Mouse (Mus musculus) heart, postnatal 4 days (tissue): Measurements from ENCODE around the gene Eda2r. TPM values are rescaled to one million over a fixed set of nuclear protein-coding genes. Genes with fewer than 3 reads are reported as not detected.

Experiments used
- DNase-seq: peaks from one replicate; pipeline ENCODE4 v3.0.0; 2021
- total RNA-seq, 2 experiments: library from RNA; stranded (reverse); gene quantifications; 2 replicates each; pipeline ENCODE4 v1.2.3; 2021

Gene Eda2r
- 1 to 10 TPM; 4.6 to 6.0 TPM for total RNA-seq

- peak; percentile 71 for DNase-seq
Measured at GRCm38 (mm10) chrX:97377065-97377421, at the start of gene Eda2r. Gene Eda2r, minus strand, starts transcription at chrX:97377216.

GRCm38 (mm10) chrX:97397872-97398271 is 20.9 kb upstream of the Eda2r start:
- DNase-seq, result no peak

GRCm38 (mm10) chrX:97378076-97378475 is 1.1 kb upstream of the Eda2r start:
- DNase-seq, result no peak

- DNase-seq, result peak; percentile 74
Measured at GRCm38 (mm10) chrX:97376321-97377064, 523 bp downstream of the Eda2r start.

- no peak for DNase-seq
Measured at GRCm38 (mm10) chrX:97372826-97373225, 4.2 kb downstream of the Eda2r start.

GRCm38 (mm10) chrX:97369206-97369605 is 7.8 kb downstream of the Eda2r start:
- no peak for DNase-seq

GRCm38 (mm10) chrX:97368741-97369140 is 8.3 kb downstream of the Eda2r start:
- DNase-seq, result no peak

- DNase-seq, result no peak
Measured at GRCm38 (mm10) chrX:97360919-97361318, 16.1 kb downstream of the Eda2r start.

GRCm38 (mm10) chrX:97327891-97328290 is 49.1 kb downstream of the Eda2r start:
- DNase-seq, result no peak
